Mouse (Mus musculus) hindbrain, postnatal 0 days (tissue): ENCODE results near the gene Clybl. TPM values are rescaled to one million over a fixed set of nuclear protein-coding genes. Genes with fewer than 3 reads are reported as not detected.

Experiments used
- ATAC-seq: fragments of 200-750 bp; cut with Nextera tagmentation; 2 replicates; pipeline ENCODE4 v1.8.0; 2017; ENCODE audit warnings: mild to moderate bottlenecking, moderate TSS enrichment, moderate library complexity
- DNase-seq: peaks from one replicate; pipeline ENCODE4 v3.0.0-alpha.2; 2015; ENCODE audit warnings: low spot score
- H3K27ac ChIP-seq: fragments of 300-500 bp; sonication (generic); 2 replicates; pipeline ENCODE4 v1.5.1; 2014; ENCODE audit warnings: mild to moderate bottlenecking
- H3K27me3 ChIP-seq: fragments of 300-500 bp; sonication (generic); 2 replicates; pipeline ENCODE4 v1.6.1; 2014; ENCODE audit warnings: low read length, mixed read lengths; ENCODE audit not compliant: insufficient read depth
- H3K36me3 ChIP-seq: fragments of 300-500 bp; sonication (generic); 2 replicates; pipeline ENCODE4 v1.6.1; 2014; ENCODE audit warnings: low read length, mixed read lengths; ENCODE audit not compliant: insufficient read depth
- H3K4me1 ChIP-seq: fragments of 300-500 bp; sonication (generic); 2 replicates; pipeline ENCODE4 v1.6.1; 2014; ENCODE audit warnings: antibody characterized with exemption, low read length, mixed read lengths; ENCODE audit not compliant: insufficient read depth
- H3K4me2 ChIP-seq: fragments of 300-500 bp; sonication (generic); 2 replicates; pipeline ENCODE4 v1.6.1; 2014; ENCODE audit warnings: low read depth, mild to moderate bottlenecking, low read length, moderate library complexity, mixed read lengths
- H3K4me3 ChIP-seq: fragments of 300-500 bp; sonication (generic); 2 replicates; pipeline ENCODE4 v1.5.1; 2014; ENCODE audit warnings: low read length
- H3K9ac ChIP-seq: fragments of 300-500 bp; sonication (generic); replicated peaks from 2 replicates; pipeline ENCODE4 v1.6.1; 2014; ENCODE audit warnings: mild to moderate bottlenecking, low read length, moderate library complexity, mixed read lengths
- H3K9me3 ChIP-seq: fragments of 300-500 bp; sonication (generic); 2 replicates; pipeline ENCODE4 v1.6.1; 2016; ENCODE audit warnings: low read length, mixed read lengths
- CTCF ChIP-seq: IDR thresholded peaks from 2 replicates; pipeline ENCODE4 v1.5.1; 2016; ENCODE audit warnings: antibody characterized with exemption, control low read depth, low read depth
- WGBS: fragments of 180-500 bp; shearing (Covaris S2); extraction: QIAGEN DNeasy Blood & Tissue Kit; methylation state at CpG from one replicate; pipeline ENCODE4 v1.1.7; 2014; 5-methylcytosine and 5-hydroxymethylcytosine counted together
- polyA plus RNA-seq: library from polyadenylated mRNA; unstranded; fragments of >200 nt; fragmentation: Nextera tagmentation; extraction: Ambion mirVana; gene quantifications from 2 replicates; pipeline ENCODE4 v1.2.1, GENCODE M21; 2015
- total RNA-seq: library from RNA; depleted of rRNA; stranded (reverse); fragments of >200 nt; gene quantifications from 2 replicates; pipeline ENCODE4 v1.2.3, GENCODE M21; 2014

Clybl gene
- total and polyA plus RNA-seq, 2 experiments from 2014 or later: 13.3 to 26.7 TPM

GRCm38 (mm10) chr14:122393119-122393518 is 211.6 kb downstream of the Clybl start:
- no peaks in the 10 kb centered on the region for H3K36me3 ChIP-seq
- TF ChIP-seq CTCF: no peak
- no peak overlapping the region for H3K9ac ChIP-seq
- H3K4me2 ChIP-seq: no peak overlapping the region
- no peaks in the 10 kb centered on the region for H3K4me1 ChIP-seq
- no peak for ATAC-seq
- H3K9me3 ChIP-seq: no peaks in the 10 kb centered on the region
- no peak overlapping the region for H3K4me3 ChIP-seq
- H3K27me3 ChIP-seq: no peaks in the 10 kb centered on the region
- no peak overlapping the region for H3K27ac ChIP-seq
- WGBS: 68% methylated on average over 1 of the region's 1 CpGs
- no peak for DNase-seq

GRCm38 (mm10) chr14:122398676-122399075 is 217.2 kb downstream of the Clybl start:
- TF ChIP-seq CTCF: no peak
- no peaks in the 10 kb centered on the region for H3K36me3 ChIP-seq
- H3K9ac ChIP-seq: no peak overlapping the region
- WGBS: 48% methylated on average over 4 of the region's 4 CpGs
- H3K27me3 ChIP-seq: 0 out of 2 replicates have a peak, but pooled peaks cover 2% of the 10 kb centered on the region
- H3K4me3 ChIP-seq: no peak overlapping the region
- no peaks in the 10 kb centered on the region for H3K9me3 ChIP-seq
- H3K4me2 ChIP-seq: no peak overlapping the region
- peaks cover 3% of the 10 kb centered on the region; the same call in 1 of the 2 replicates for H3K4me1 ChIP-seq
- no peak for ATAC-seq
- DNase-seq: no peak
- no peak overlapping the region for H3K27ac ChIP-seq

GRCm38 (mm10) chr14:122399906-122400305 is 218.4 kb downstream of the Clybl start:
- no peak overlapping the region for H3K27ac ChIP-seq
- no peak overlapping the region for H3K9ac ChIP-seq
- 64% methylated on average over 5 of the region's 5 CpGs for WGBS
- H3K4me2 ChIP-seq: no peak overlapping the region
- no peak for ATAC-seq
- TF ChIP-seq CTCF: no peak
- DNase-seq: no peak
- 0 out of 2 replicates have a peak, but pooled peaks cover 4% of the 10 kb centered on the region for H3K27me3 ChIP-seq
- no peaks in the 10 kb centered on the region for H3K9me3 ChIP-seq
- peaks cover 3% of the 10 kb centered on the region; the same call in 1 of the 2 replicates for H3K4me1 ChIP-seq
- no peak overlapping the region for H3K4me3 ChIP-seq
- H3K36me3 ChIP-seq: no peaks in the 10 kb centered on the region

- Histone ChIP-seq H3K27me3 (0 out of 2 replicates have a peak, but pooled peaks cover 4% of the 10 kb centered on the region), H3K9me3 (no peaks in the 10 kb centered on the region), H3K27ac (peak overlapping the region; percentile 7; the same call in 1 of the 2 replicates), H3K9ac (no peak overlapping the region), H3K4me1 (peaks cover 8% of the 10 kb centered on the region; the same call in 1 of the 2 replicates), H3K36me3 (no peaks in the 10 kb centered on the region), H3K4me3 (no peak overlapping the region), H3K4me2 (no peak overlapping the region)
- DNase-seq (peak; percentile 49), ATAC-seq (no peak; the same call in 1 of the 2 replicates)
- TF ChIP-seq CTCF: no peak
- WGBS: 31% methylated on average over 11 of the region's 11 CpGs
Measured at GRCm38 (mm10) chr14:122401886-122402285, 220.4 kb downstream of the Clybl start.

GRCm38 (mm10) chr14:122402716-122403258 is 221.3 kb downstream of the Clybl start:
- no peaks in the 10 kb centered on the region for H3K9me3 ChIP-seq
- H3K9ac ChIP-seq: peak overlapping the region; percentile 15; the same call in 1 of the 2 replicates
- WGBS: 22% methylated on average over 12 of the region's 12 CpGs
- H3K4me2 ChIP-seq: peak overlapping the region; percentile 29
- no peak for TF ChIP-seq CTCF
- peaks cover 8% of the 10 kb centered on the region; the same call in 1 of the 2 replicates for H3K4me1 ChIP-seq
- no peaks in the 10 kb centered on the region for H3K36me3 ChIP-seq
- 0 out of 2 replicates have a peak, but pooled peaks cover 4% of the 10 kb centered on the region for H3K27me3 ChIP-seq
- peak overlapping the region; percentile 89 for H3K27ac ChIP-seq
- no peak overlapping the region for H3K4me3 ChIP-seq
- ATAC-seq (no peak), DNase-seq (peak; percentile 20)

- no peak overlapping the region for H3K4me3 ChIP-seq
- 0 out of 2 replicates have a peak, but pooled peaks have one; percentile 4 for ATAC-seq
- 0 out of 2 replicates have a peak, but pooled peaks cover 4% of the 10 kb centered on the region for H3K27me3 ChIP-seq
- H3K4me1 ChIP-seq: peaks cover 8% of the 10 kb centered on the region; the same call in 1 of the 2 replicates
- no peak overlapping the region for H3K9ac ChIP-seq
- no peaks in the 10 kb centered on the region for H3K36me3 ChIP-seq
- peak overlapping the region; percentile 29; the same call in 1 of the 2 replicates for H3K4me2 ChIP-seq
- no peak for TF ChIP-seq CTCF
- WGBS: 51% methylated on average over 3 of the region's 3 CpGs
- H3K27ac ChIP-seq: peak overlapping the region; percentile 89
- DNase-seq: no peak
- H3K9me3 ChIP-seq: no peaks in the 10 kb centered on the region
Measured at GRCm38 (mm10) chr14:122403422-122403940, 222.0 kb downstream of the Clybl start.
